Mouse (Mus musculus): Measurements from ENCODE around the gene Mrpl51. TPM values are rescaled to one million over a fixed set of nuclear protein-coding genes. Genes with fewer than 3 reads are reported as not detected.

Gene Mrpl51
- total RNA-seq, 2 experiments from 2014 or later: 250 to 274 TPM

- DNase-seq: peak; percentile 95
Measured at GRCm38 (mm10) chr6:125192016-125192714, 564 bp downstream of the Mrpl51 start.

GRCm38 (mm10) chr6:125192841-125193240 is 1.2 kb downstream of the Mrpl51 start:
- DNase-seq: no peak

GRCm38 (mm10) chr6:125193390-125193789 is 1.8 kb downstream of the Mrpl51 start:
- no peak for DNase-seq

- no peak for DNase-seq
Measured at GRCm38 (mm10) chr6:125195541-125196075, 4.0 kb downstream of the Mrpl51 start.

GRCm38 (mm10) chr6:125196301-125196700 is 4.7 kb downstream of the Mrpl51 start:
- no peak for DNase-seq

- no peak for DNase-seq
Measured at GRCm38 (mm10) chr6:125197166-125197565, 5.6 kb downstream of the Mrpl51 start.

GRCm38 (mm10) chr6:125210436-125210835 is 18.8 kb downstream of the Mrpl51 start:
- no peak for DNase-seq

GRCm38 (mm10) chr6:125212621-125213020 is 21.0 kb downstream of the Mrpl51 start:
- peak; percentile 50 for DNase-seq

GRCm38 (mm10) chr6:125213129-125213528 is 21.5 kb downstream of the Mrpl51 start:
- no peak for DNase-seq

- DNase-seq: no peak
Measured at GRCm38 (mm10) chr6:125213715-125214114, 22.1 kb downstream of the Mrpl51 start.

- peak; percentile 96 for DNase-seq
Measured at GRCm38 (mm10) chr6:125215148-125215954, 23.8 kb downstream of the Mrpl51 start, which contains the start of gene Vamp1. Gene Vamp1 (plus strand): TSS chr6:125215551.

- DNase-seq: peak; percentile 56
Measured at GRCm38 (mm10) chr6:125216898-125217297, 25.3 kb downstream of the Mrpl51 start.

- no peak for DNase-seq
Measured at GRCm38 (mm10) chr6:125217899-125218298, 26.3 kb downstream of the Mrpl51 start.

- peak; percentile 71 for DNase-seq
Measured at GRCm38 (mm10) chr6:125218963-125219362, 27.4 kb downstream of the Mrpl51 start.

GRCm38 (mm10) chr6:125221115-125221745 is 29.6 kb downstream of the Mrpl51 start:
- DNase-seq: no peak

GRCm38 (mm10) chr6:125222146-125222545 is 30.5 kb downstream of the Mrpl51 start:
- no peak for DNase-seq

GRCm38 (mm10) chr6:125222577-125222976 is 31.0 kb downstream of the Mrpl51 start:
- DNase-seq: no peak

GRCm38 (mm10) chr6:125225518-125226115 is 34.0 kb downstream of the Mrpl51 start:
- DNase-seq: peak; percentile 36

GRCm38 (mm10) chr6:125230571-125230970 is 39.0 kb downstream of the Mrpl51 start:
- no peak for DNase-seq

- peak; percentile 74 for DNase-seq
Measured at GRCm38 (mm10) chr6:125231117-125232044, 39.8 kb downstream of the Mrpl51 start, which contains the start of gene Tapbpl. Gene Tapbpl (minus strand): TSS chr6:125231860.

- no peak for DNase-seq
Measured at GRCm38 (mm10) chr6:125232045-125232437, 40.4 kb downstream of the Mrpl51 start.

Measured in adrenal gland, postnatal 10 days (tissue).